Mouse (Mus musculus) midbrain, embryonic 13.5 days (tissue): ENCODE results near the gene Col6a4. TPM values are rescaled to one million over a fixed set of nuclear protein-coding genes. Genes with fewer than 3 reads are reported as not detected.

Experiments
- ATAC-seq: fragments of 200-750 bp; cut with Nextera tagmentation; 2 replicates; pipeline ENCODE4 v1.8.0; 2017; ENCODE audit warnings: mild to moderate bottlenecking, moderate TSS enrichment, moderate library complexity
- H3K27ac ChIP-seq: fragments of 300-500 bp; sonication (generic); 2 replicates; pipeline ENCODE4 v1.5.1; 2015; ENCODE audit warnings: inconsistent platforms, mild to moderate bottlenecking, moderate library complexity
- H3K27me3 ChIP-seq: fragments of 300-500 bp; sonication (generic); 2 replicates; pipeline ENCODE4 v1.6.1; 2015; ENCODE audit warnings: mild to moderate bottlenecking, inconsistent platforms
- H3K36me3 ChIP-seq: fragments of 300-500 bp; sonication (generic); 2 replicates; pipeline ENCODE4 v1.6.1; 2015; ENCODE audit warnings: mild to moderate bottlenecking, inconsistent platforms
- H3K4me1 ChIP-seq: fragments of 300-500 bp; sonication (generic); replicated peaks from 2 replicates; pipeline ENCODE4 v1.6.1; 2015; ENCODE audit warnings: inconsistent platforms
- H3K4me2 ChIP-seq: fragments of 300-500 bp; sonication (generic); replicated peaks from 2 replicates; pipeline ENCODE4 v1.6.1; 2015; ENCODE audit warnings: moderate library complexity, mild to moderate bottlenecking, inconsistent platforms
- H3K4me3 ChIP-seq: fragments of 300-500 bp; sonication (generic); replicated peaks from 2 replicates; pipeline ENCODE4 v1.5.1; 2015; ENCODE audit warnings: mild to moderate bottlenecking, inconsistent platforms
- H3K9ac ChIP-seq: fragments of 300-500 bp; sonication (generic); replicated peaks from 2 replicates; pipeline ENCODE4 v1.6.1; 2015; ENCODE audit warnings: mild to moderate bottlenecking, inconsistent platforms
- H3K9me3 ChIP-seq: fragments of 300-500 bp; sonication (generic); 2 replicates; pipeline ENCODE4 v1.6.1; 2016; ENCODE audit warnings: mild to moderate bottlenecking, inconsistent platforms
- WGBS: fragments of 180-500 bp; shearing (Covaris S2); methylation state at CpG from one replicate; pipeline ENCODE4 v1.1.7; 2015; 5-methylcytosine and 5-hydroxymethylcytosine counted together
- polyA plus RNA-seq: library from polyadenylated mRNA; unstranded; fragments of >200 nt; fragmentation: Nextera tagmentation; extraction: Ambion mirVana; gene quantifications from 2 replicates; pipeline ENCODE4 v1.2.1, GENCODE M21; 2015

Gene Col6a4
- polyA plus RNA-seq, 1 experiment from 2014 or later, result 0.28 TPM

GRCm38 (mm10) chr9:105984931-105985519 lies 111.6 kb downstream of the Col6a4 start:
- H3K27ac ChIP-seq, result peak overlapping the region; percentile 77
- peak overlapping the region; percentile 23 for H3K4me3 ChIP-seq
- 11% methylated on average over 10 of the region's 10 CpGs for WGBS

GRCm38 (mm10) chr9:105978479-105978878 lies 118.1 kb downstream of the Col6a4 start:
- Histone ChIP-seq H3K9me3 (no peaks in the 10 kb centered on the region), H3K27me3 (no peaks in the 10 kb centered on the region)
- 93% methylated on average over 8 of the region's 8 CpGs for WGBS

More at GRCm38 (mm10) chr9:105984931-105985519, 111.6 kb downstream of the Col6a4 start:
- Histone ChIP-seq H3K27me3 (no peaks in the 10 kb centered on the region), H3K4me2 (peak overlapping the region; percentile 43), H3K36me3 (no peaks in the 10 kb centered on the region), H3K4me1 (peaks cover 15% of the 10 kb centered on the region), H3K9me3 (no peaks in the 10 kb centered on the region), H3K9ac (peak overlapping the region; percentile 59; the same call in 1 of the 2 replicates)
- peak; percentile 81 for ATAC-seq

GRCm38 (mm10) chr9:105976871-105977270 lies 119.7 kb downstream of the Col6a4 start:
- H3K9ac ChIP-seq, result no peak overlapping the region
- ATAC-seq, result no peak
- WGBS, result 30% methylated on average over 13 of the region's 13 CpGs

More at GRCm38 (mm10) chr9:105978479-105978878, 118.1 kb downstream of the Col6a4 start:
- Histone ChIP-seq H3K9ac (no peak overlapping the region), H3K4me2 (no peak overlapping the region), H3K4me3 (no peak overlapping the region), H3K4me1 (no peaks in the 10 kb centered on the region), H3K36me3 (no peaks in the 10 kb centered on the region), H3K27ac (no peak overlapping the region)
- no peak for ATAC-seq

GRCm38 (mm10) chr9:105976314-105976713 lies 120.3 kb downstream of the Col6a4 start:
- no peak for ATAC-seq
- WGBS, result 48% methylated on average over 6 of the region's 6 CpGs

More at GRCm38 (mm10) chr9:105976871-105977270, 119.7 kb downstream of the Col6a4 start:
- Histone ChIP-seq H3K4me2 (no peak overlapping the region), H3K4me1 (no peaks in the 10 kb centered on the region), H3K4me3 (no peak overlapping the region), H3K9me3 (no peaks in the 10 kb centered on the region), H3K36me3 (no peaks in the 10 kb centered on the region), H3K27me3 (no peaks in the 10 kb centered on the region), H3K27ac (no peak overlapping the region)

GRCm38 (mm10) chr9:105973736-105974135 lies 122.8 kb downstream of the Col6a4 start:
- ATAC-seq, result no peak
- Histone ChIP-seq H3K4me2 (no peak overlapping the region), H3K4me1 (no peaks in the 10 kb centered on the region), H3K9ac (no peak overlapping the region), H3K9me3 (no peaks in the 10 kb centered on the region), H3K27me3 (no peaks in the 10 kb centered on the region), H3K27ac (no peak overlapping the region), H3K4me3 (no peak overlapping the region), H3K36me3 (no peaks in the 10 kb centered on the region)
- 98% methylated on average over 1 of the region's 1 CpGs for WGBS

More at GRCm38 (mm10) chr9:105976314-105976713, 120.3 kb downstream of the Col6a4 start:
- H3K9ac ChIP-seq, result no peak overlapping the region
- H3K4me1 ChIP-seq, result no peaks in the 10 kb centered on the region
- no peaks in the 10 kb centered on the region for H3K27me3 ChIP-seq
- no peaks in the 10 kb centered on the region for H3K9me3 ChIP-seq
- no peak overlapping the region for H3K4me3 ChIP-seq
- no peak overlapping the region for H3K4me2 ChIP-seq
- no peak overlapping the region for H3K27ac ChIP-seq
- no peaks in the 10 kb centered on the region for H3K36me3 ChIP-seq

- Histone ChIP-seq H3K9ac (no peak overlapping the region), H3K36me3 (no peaks in the 10 kb centered on the region), H3K4me2 (no peak overlapping the region), H3K9me3 (no peaks in the 10 kb centered on the region), H3K27ac (no peak overlapping the region), H3K4me1 (no peaks in the 10 kb centered on the region), H3K4me3 (no peak overlapping the region), H3K27me3 (no peaks in the 10 kb centered on the region)
- WGBS, result 90% methylated on average over 3 of the region's 3 CpGs
- no peak for ATAC-seq
These were observed 124.6 kb downstream of the Col6a4 start for GRCm38 (mm10) chr9:105972031-105972430.

- Histone ChIP-seq H3K36me3 (no peaks in the 10 kb centered on the region), H3K4me3 (no peak overlapping the region), H3K4me1 (no peaks in the 10 kb centered on the region), H3K9ac (no peak overlapping the region), H3K4me2 (no peak overlapping the region), H3K27ac (no peak overlapping the region), H3K27me3 (no peaks in the 10 kb centered on the region), H3K9me3 (no peaks in the 10 kb centered on the region)
- ATAC-seq, result no peak
- WGBS, result 94% methylated on average over 14 of the region's 14 CpGs
These were observed 125.2 kb downstream of the Col6a4 start for GRCm38 (mm10) chr9:105971351-105971894.

- no peak for ATAC-seq
- H3K27me3 ChIP-seq, result no peaks in the 10 kb centered on the region
- no peaks in the 10 kb centered on the region for H3K36me3 ChIP-seq
- no peaks in the 10 kb centered on the region for H3K4me1 ChIP-seq
- no peak overlapping the region for H3K4me2 ChIP-seq
- H3K27ac ChIP-seq, result no peak overlapping the region
- no peak overlapping the region for H3K9ac ChIP-seq
- H3K9me3 ChIP-seq, result no peaks in the 10 kb centered on the region
- H3K4me3 ChIP-seq, result no peak overlapping the region
- 85% methylated on average over 5 of the region's 5 CpGs for WGBS
These were observed 125.7 kb downstream of the Col6a4 start for GRCm38 (mm10) chr9:105970901-105971300.

- Histone ChIP-seq H3K9me3 (no peaks in the 10 kb centered on the region), H3K4me3 (no peak overlapping the region), H3K4me2 (no peak overlapping the region), H3K9ac (no peak overlapping the region), H3K27ac (no peak overlapping the region), H3K27me3 (no peaks in the 10 kb centered on the region), H3K36me3 (no peaks in the 10 kb centered on the region), H3K4me1 (no peaks in the 10 kb centered on the region)
- WGBS, result 74% methylated on average over 5 of the region's 5 CpGs
- ATAC-seq, result no peak
These were observed 128.6 kb downstream of the Col6a4 start for GRCm38 (mm10) chr9:105967976-105968375.

GRCm38 (mm10) chr9:105960533-105960932 lies 136.1 kb downstream of the Col6a4 start, which contains the start of gene Col6a5:
Col6a5 (minus strand) TSS chr9:105960643.
- no peaks in the 10 kb centered on the region for H3K36me3 ChIP-seq
- no peak for ATAC-seq
- no peak within 1 kb of the TSS for H3K4me2 ChIP-seq
- H3K27me3 ChIP-seq, result no peaks in the 10 kb centered on the region
- H3K27ac ChIP-seq, result no peak within 1 kb of the TSS
- no peaks in the 10 kb centered on the region; the same call in 1 of the 2 replicates for H3K4me1 ChIP-seq
- WGBS, result 26% methylated on average over 13 of the region's 13 CpGs
- H3K4me3 ChIP-seq, result no peak within 1 kb of the TSS
- H3K9me3 ChIP-seq, result no peaks in the 10 kb centered on the region
- H3K9ac ChIP-seq, result no peak within 1 kb of the TSS

- H3K27me3 ChIP-seq, result no peaks in the 10 kb centered on the region
- no peaks in the 10 kb centered on the region for H3K9me3 ChIP-seq
- no peak overlapping the region for H3K9ac ChIP-seq
- H3K4me2 ChIP-seq, result no peak overlapping the region
- no peaks in the 10 kb centered on the region for H3K36me3 ChIP-seq
- WGBS, result 78% methylated on average over 1 of the region's 1 CpGs
- no peak for ATAC-seq
- H3K27ac ChIP-seq, result no peak overlapping the region
- H3K4me3 ChIP-seq, result no peak overlapping the region
- no peaks in the 10 kb centered on the region; the same call in 1 of the 2 replicates for H3K4me1 ChIP-seq
These were observed 137.5 kb downstream of the Col6a4 start for GRCm38 (mm10) chr9:105959116-105959515.

GRCm38 (mm10) chr9:105949755-105950154 lies 146.8 kb downstream of the Col6a4 start:
- Histone ChIP-seq H3K27me3 (no peaks in the 10 kb centered on the region), H3K4me3 (no peak overlapping the region), H3K4me1 (no peaks in the 10 kb centered on the region), H3K9ac (no peak overlapping the region), H3K9me3 (no peaks in the 10 kb centered on the region), H3K4me2 (no peak overlapping the region), H3K27ac (no peak overlapping the region), H3K36me3 (no peaks in the 10 kb centered on the region)
- peak; percentile 48; the same call in 1 of the 2 replicates for ATAC-seq
- whole genome bisulfite sequencing, result 72% methylated on average over 1 of the region's 1 CpGs
